Mouse (Mus musculus) megakaryocyte, embryonic 14.5 days (primary cell): ENCODE data around the gene Anks1b.

Experiments used
- FLI1 ChIP-seq: IDR thresholded peaks from 2 replicates; pipeline ENCODE4 v1.6.1; 2012; ENCODE audit warnings: low read length, inconsistent platforms, mixed read lengths
- GATA1 ChIP-seq: IDR thresholded peaks from 3 replicates; pipeline ENCODE4 v1.6.1; 2012; ENCODE audit warnings: mixed read lengths, low read length, inconsistent platforms, borderline replicate concordance

- TF ChIP-seq GATA1 (no peak), FLI1 (no peak)
Observed at GRCm38 (mm10) chr10:90615196-90615595, 741.9 kb downstream of the Anks1b start.
